Mouse (Mus musculus) heart, embryonic 12.5 days (tissue): ENCODE measurements around the gene Ogdh. TPM values are rescaled to one million over a fixed set of nuclear protein-coding genes. Genes with fewer than 3 reads are reported as not detected.
"Not testable (repeated sequence)": the region's sequence is repeated elsewhere in the genome, so short reads cannot be mapped to it uniquely, and the experiment has no call there.

Experiments used
- ATAC-seq: fragments of 200-750 bp; cut with Nextera tagmentation; 2 replicates; pipeline ENCODE4 v1.8.0; 2017; ENCODE audit warnings: moderate TSS enrichment, moderate library complexity; ENCODE audit not compliant: insufficient number of reproducible peaks, low FRiP score
- H3K27ac ChIP-seq: fragments of 300-500 bp; sonication (generic); 2 replicates; pipeline ENCODE4 v1.5.1; 2016; ENCODE audit warnings: mild to moderate bottlenecking, moderate library complexity; ENCODE audit not compliant: poor library complexity, severe bottlenecking
- H3K27me3 ChIP-seq: fragments of 300-500 bp; sonication (generic); replicated peaks from 2 replicates; pipeline ENCODE4 v1.6.1; 2016; ENCODE audit warnings: mild to moderate bottlenecking, moderate library complexity
- H3K36me3 ChIP-seq: fragments of 300-500 bp; sonication (generic); 2 replicates; pipeline ENCODE4 v1.6.1; 2016; ENCODE audit warnings: mild to moderate bottlenecking, moderate library complexity
- H3K4me1 ChIP-seq: fragments of 300-500 bp; sonication (generic); replicated peaks from 2 replicates; pipeline ENCODE4 v1.6.1; 2016; ENCODE audit warnings: mild to moderate bottlenecking
- H3K4me2 ChIP-seq: fragments of 300-500 bp; sonication (generic); 2 replicates; pipeline ENCODE4 v1.6.1; 2016; ENCODE audit warnings: mild to moderate bottlenecking, moderate library complexity
- H3K4me3 ChIP-seq: fragments of 300-500 bp; sonication (generic); 2 replicates; pipeline ENCODE4 v1.5.1; 2016; ENCODE audit warnings: mild to moderate bottlenecking
- H3K9ac ChIP-seq: fragments of 300-500 bp; sonication (generic); 2 replicates; pipeline ENCODE4 v1.6.1; 2016; ENCODE audit warnings: mild to moderate bottlenecking, moderate library complexity
- H3K9me3 ChIP-seq: fragments of 300-500 bp; sonication (generic); replicated peaks from 2 replicates; pipeline ENCODE4 v1.6.1; 2016; ENCODE audit warnings: mild to moderate bottlenecking, moderate library complexity
- WGBS: fragments of 180-500 bp; shearing (Covaris S2); methylation state at CpG from one replicate; pipeline ENCODE4 v1.1.7; 2016; 5-methylcytosine and 5-hydroxymethylcytosine counted together
- polyA plus RNA-seq: library from polyadenylated mRNA; unstranded; fragments of >200 nt; fragmentation: Nextera tagmentation; extraction: Ambion mirVana; gene quantifications from 2 replicates; pipeline ENCODE4 v1.2.1, GENCODE M21; 2016

The Ogdh gene
- polyA plus RNA-seq, 1 experiment from 2014 or later = 284 TPM

- H3K9me3 ChIP-seq = no peaks in the 10 kb centered on the region
- H3K36me3 ChIP-seq = no peaks in the 10 kb centered on the region
- ATAC-seq = no peak
- H3K27me3 ChIP-seq = no peaks in the 10 kb centered on the region
- no peak overlapping the region for H3K4me3 ChIP-seq
- WGBS = 79% methylated on average over 6 of the region's 6 CpGs
- no peak overlapping the region for H3K27ac ChIP-seq
- H3K4me2 ChIP-seq = no peak overlapping the region
- no peak overlapping the region for H3K9ac ChIP-seq
- peaks cover 4% of the 10 kb centered on the region; the same call in 1 of the 2 replicates for H3K4me1 ChIP-seq
Measured at GRCm38 (mm10) chr11:6366434-6366833, 75.0 kb downstream of the Ogdh start.

- no peak for ATAC-seq
Measured at GRCm38 (mm10) chr11:6367156-6367555, 75.7 kb downstream of the Ogdh start.

GRCm38 (mm10) chr11:6367986-6368385 is 76.6 kb downstream of the Ogdh start:
- H3K4me3 ChIP-seq, H3K27me3 ChIP-seq, H3K36me3 ChIP-seq, H3K4me2 ChIP-seq, H3K9me3 ChIP-seq, H3K9ac ChIP-seq, H3K4me1 ChIP-seq, H3K27ac ChIP-seq, ATAC-seq: not testable (repeated sequence)
- 81% methylated on average over 5 of the region's 5 CpGs for WGBS

More at GRCm38 (mm10) chr11:6367156-6367555, 75.7 kb downstream of the Ogdh start:
- Histone ChIP-seq H3K4me2 (no peak overlapping the region), H3K36me3 (no peaks in the 10 kb centered on the region), H3K4me1 (peaks cover 4% of the 10 kb centered on the region; the same call in 1 of the 2 replicates), H3K27me3 (no peaks in the 10 kb centered on the region), H3K27ac (no peak overlapping the region), H3K4me3 (no peak overlapping the region), H3K9ac (no peak overlapping the region), H3K9me3 (no peaks in the 10 kb centered on the region)
- WGBS = 75% methylated on average over 4 of the region's 4 CpGs

- Histone ChIP-seq H3K27me3 (no peaks in the 10 kb centered on the region), H3K27ac (no peak overlapping the region), H3K9ac (no peak overlapping the region), H3K36me3 (no peaks in the 10 kb centered on the region), H3K4me2 (no peak overlapping the region), H3K4me1 (no peaks in the 10 kb centered on the region), H3K9me3 (no peaks in the 10 kb centered on the region), H3K4me3 (no peak overlapping the region)
- WGBS = 79% methylated on average over 11 of the region's 11 CpGs
- no peak for ATAC-seq
Measured at GRCm38 (mm10) chr11:6371376-6372155, 80.1 kb downstream of the Ogdh start.

GRCm38 (mm10) chr11:6372784-6373183 is 81.4 kb downstream of the Ogdh start:
- Histone ChIP-seq H3K9ac (no peak overlapping the region), H3K4me2 (no peak overlapping the region), H3K4me3 (no peak overlapping the region), H3K27ac (no peak overlapping the region), H3K9me3 (no peaks in the 10 kb centered on the region), H3K36me3 (no peaks in the 10 kb centered on the region), H3K4me1 (no peaks in the 10 kb centered on the region), H3K27me3 (no peaks in the 10 kb centered on the region)
- WGBS = 83% methylated on average over 9 of the region's 9 CpGs
- no peak for ATAC-seq

GRCm38 (mm10) chr11:6380916-6381315 is 89.5 kb downstream of the Ogdh start:
- no peak for ATAC-seq
- H3K27ac ChIP-seq = no peak overlapping the region
- WGBS = 72% methylated on average over 6 of the region's 6 CpGs

GRCm38 (mm10) chr11:6388126-6388725 is 96.8 kb downstream of the Ogdh start:
- Histone ChIP-seq H3K4me2 (peak overlapping the region; percentile 52), H3K4me3 (peak overlapping the region; percentile 99; the same call in 1 of the 2 replicates), H3K27me3 (no peaks in the 10 kb centered on the region), H3K4me1 (peaks cover 12% of the 10 kb centered on the region), H3K9me3 (no peaks in the 10 kb centered on the region), H3K36me3 (peaks cover 8% of the 10 kb centered on the region), H3K9ac (no peak overlapping the region), H3K27ac (peak overlapping the region; percentile 93)
- 86% methylated on average over 6 of the region's 6 CpGs for WGBS
- no peak for ATAC-seq

More at GRCm38 (mm10) chr11:6380916-6381315, 89.5 kb downstream of the Ogdh start:
- H3K4me2 ChIP-seq = no peak overlapping the region
- no peaks in the 10 kb centered on the region for H3K36me3 ChIP-seq
- no peak overlapping the region for H3K4me3 ChIP-seq
- H3K9me3 ChIP-seq = no peaks in the 10 kb centered on the region
- no peaks in the 10 kb centered on the region for H3K4me1 ChIP-seq
- H3K27me3 ChIP-seq = no peaks in the 10 kb centered on the region
- H3K9ac ChIP-seq = no peak overlapping the region

- H3K9me3 ChIP-seq = no peaks in the 10 kb centered on the region
- H3K27me3 ChIP-seq = no peaks in the 10 kb centered on the region
- peak within 1 kb of the TSS; percentile 99 for H3K4me3 ChIP-seq
- ATAC-seq = peak; percentile 99
- 8% methylated on average over 55 of the region's 60 CpGs for WGBS
- peak within 1 kb of the TSS; percentile 93 for H3K27ac ChIP-seq
- peaks cover 8% of the 10 kb centered on the region for H3K36me3 ChIP-seq
- peaks cover 12% of the 10 kb centered on the region for H3K4me1 ChIP-seq
- peak within 1 kb of the TSS; percentile 93 for H3K4me2 ChIP-seq
- peak within 1 kb of the TSS; percentile 96 for H3K9ac ChIP-seq
Measured at GRCm38 (mm10) chr11:6388726-6389413, 97.4 kb downstream of the Ogdh start, which contains the start of gene Zmiz2. Zmiz2 (plus strand) TSS chr11:6389074.

GRCm38 (mm10) chr11:6389483-6389921 is 98.1 kb downstream of the Ogdh start:
- Histone ChIP-seq H3K27ac (peak overlapping the region; percentile 93; the same call in 1 of the 2 replicates), H3K4me2 (peak overlapping the region; percentile 93), H3K27me3 (no peaks in the 10 kb centered on the region), H3K36me3 (peaks cover 13% of the 10 kb centered on the region), H3K4me1 (peaks cover 12% of the 10 kb centered on the region), H3K4me3 (peak overlapping the region; percentile 99), H3K9ac (peak overlapping the region; percentile 96), H3K9me3 (no peaks in the 10 kb centered on the region)
- WGBS = 1% methylated on average over 29 of the region's 43 CpGs
- peak; percentile 23 for ATAC-seq

- Histone ChIP-seq H3K4me3 (peak overlapping the region; percentile 99), H3K9me3 (no peaks in the 10 kb centered on the region), H3K27ac (no peak overlapping the region), H3K9ac (no peak overlapping the region), H3K36me3 (peaks cover 23% of the 10 kb centered on the region), H3K4me1 (peaks cover 12% of the 10 kb centered on the region), H3K27me3 (no peaks in the 10 kb centered on the region), H3K4me2 (peak overlapping the region; percentile 93)
- no peak for ATAC-seq
- 88% methylated on average over 8 of the region's 8 CpGs for WGBS
Measured at GRCm38 (mm10) chr11:6390376-6391053, 99.1 kb downstream of the Ogdh start.
